Mouse (Mus musculus): ENCODE measurements around the gene B230217C12Rik. TPM values are rescaled to one million over a fixed set of nuclear protein-coding genes. Genes with fewer than 3 reads are reported as not detected.

The B230217C12Rik gene
- polyA plus RNA-seq, 1 experiment from 2014 or later = 0.28 TPM

- TF ChIP-seq CTCF (IDR thresholded peaks at IDR 0.05; ENCODE audit: low read depth) = no peak
- no peak for TF ChIP-seq EP300 (IDR thresholded peaks at IDR 0.05; ENCODE audit: low read depth)
- DNase-seq = peak; percentile 85
- Histone ChIP-seq H3K4me3 (ENCODE audit: low read depth, low read length) (peak overlapping the region; percentile 87), H3K27me3 (ENCODE audit: insufficient read depth, low read length) (no peaks in the 10 kb centered on the region), H3K9ac (replicated peaks) (peak overlapping the region; percentile 76), H3K36me3 (replicated peaks; ENCODE audit: insufficient read depth, low read length) (no peaks in the 10 kb centered on the region), H3K4me2 (ENCODE audit: low read depth, low read length) (peak overlapping the region; percentile 95), H3K4me1 (ENCODE audit: insufficient read depth) (peaks cover 23% of the 10 kb centered on the region), H3K9me3 (ENCODE audit: low read length) (no peaks in the 10 kb centered on the region), H3K27ac (ENCODE audit: low read depth) (peak overlapping the region; percentile 94)
- ATAC-seq = peak; percentile 71
- under 1% methylated on average over 62 of the region's 71 CpGs for WGBS (ENCODE audit: insufficient replicate concordance)
These were observed 41.2 kb upstream of the B230217C12Rik start for GRCm38 (mm10) chr11:97799146-97799993.

GRCm38 (mm10) chr11:97799994-97800690, 40.4 kb upstream of the B230217C12Rik start:
- H3K27ac ChIP-seq (ENCODE audit: low read depth) = peak overlapping the region; percentile 94
- peak overlapping the region; percentile 76 for H3K9ac ChIP-seq (replicated peaks)
- peak overlapping the region; percentile 87 for H3K4me3 ChIP-seq (ENCODE audit: low read depth, low read length)
- peak; percentile 54 for ATAC-seq
- H3K9me3 ChIP-seq (ENCODE audit: low read length) = no peaks in the 10 kb centered on the region
- H3K4me2 ChIP-seq (ENCODE audit: low read depth, low read length) = peak overlapping the region; percentile 95
- peak; percentile 79 for DNase-seq
- H3K27me3 ChIP-seq (ENCODE audit: insufficient read depth, low read length) = no peaks in the 10 kb centered on the region
- TF ChIP-seq CTCF (IDR thresholded peaks at IDR 0.05; ENCODE audit: low read depth) (no peak), EP300 (IDR thresholded peaks at IDR 0.05; ENCODE audit: low read depth) (no peak; the same call in 1 of the 2 replicates)
- peaks cover 31% of the 10 kb centered on the region for H3K4me1 ChIP-seq (ENCODE audit: insufficient read depth)
- no peaks in the 10 kb centered on the region for H3K36me3 ChIP-seq (replicated peaks; ENCODE audit: insufficient read depth, low read length)
- 5% methylated on average over 29 of the region's 43 CpGs for WGBS (ENCODE audit: insufficient replicate concordance)

GRCm38 (mm10) chr11:97800691-97801408, 39.7 kb upstream of the B230217C12Rik start:
- Histone ChIP-seq H3K27ac (ENCODE audit: low read depth) (peak overlapping the region; percentile 94), H3K9me3 (ENCODE audit: low read length) (no peaks in the 10 kb centered on the region), H3K36me3 (replicated peaks; ENCODE audit: insufficient read depth, low read length) (no peaks in the 10 kb centered on the region), H3K4me3 (ENCODE audit: low read depth, low read length) (peak overlapping the region; percentile 87), H3K4me1 (ENCODE audit: insufficient read depth) (peaks cover 38% of the 10 kb centered on the region), H3K9ac (replicated peaks) (peak overlapping the region; percentile 76), H3K27me3 (ENCODE audit: insufficient read depth, low read length) (no peaks in the 10 kb centered on the region), H3K4me2 (ENCODE audit: low read depth, low read length) (peak overlapping the region; percentile 95)
- WGBS (ENCODE audit: insufficient replicate concordance) = 7% methylated on average over 17 of the region's 17 CpGs
- ATAC-seq (no peak), DNase-seq (peak; percentile 32)
- TF ChIP-seq EP300 (IDR thresholded peaks at IDR 0.05; ENCODE audit: low read depth) (no peak), CTCF (IDR thresholded peaks at IDR 0.05; ENCODE audit: low read depth) (no peak)

- Histone ChIP-seq H3K27ac (ENCODE audit: low read depth) (peak overlapping the region; percentile 94), H3K4me1 (ENCODE audit: insufficient read depth) (peaks cover 45% of the 10 kb centered on the region), H3K36me3 (replicated peaks; ENCODE audit: insufficient read depth, low read length) (no peaks in the 10 kb centered on the region), H3K4me3 (ENCODE audit: low read depth, low read length) (peak overlapping the region; percentile 87), H3K9me3 (ENCODE audit: low read length) (no peaks in the 10 kb centered on the region), H3K9ac (replicated peaks) (0 out of 2 replicates have a peak overlapping the region, but pooled peaks have one; percentile 76), H3K27me3 (ENCODE audit: insufficient read depth, low read length) (no peaks in the 10 kb centered on the region), H3K4me2 (ENCODE audit: low read depth, low read length) (peak overlapping the region; percentile 95)
- TF ChIP-seq CTCF (IDR thresholded peaks at IDR 0.05; ENCODE audit: low read depth) = peak; percentile 58
- TF ChIP-seq EP300 (IDR thresholded peaks at IDR 0.05; ENCODE audit: low read depth) = no peak
- DNase-seq (peak; percentile 66), ATAC-seq (peak; percentile 12; the same call in 1 of the 2 replicates)
- 33% methylated on average over 8 of the region's 8 CpGs for WGBS (ENCODE audit: insufficient replicate concordance)
These were observed 39.0 kb upstream of the B230217C12Rik start for GRCm38 (mm10) chr11:97801409-97802193.

- peaks cover 45% of the 10 kb centered on the region for H3K4me1 ChIP-seq (ENCODE audit: insufficient read depth)
These were observed 38.4 kb upstream of the B230217C12Rik start for GRCm38 (mm10) chr11:97802194-97802470.

More at GRCm38 (mm10) chr11:97802194-97802470, 38.4 kb upstream of the B230217C12Rik start:
- Histone ChIP-seq H3K4me2 (ENCODE audit: low read depth, low read length) (peak overlapping the region; percentile 95), H3K27ac (ENCODE audit: low read depth) (peak overlapping the region; percentile 94), H3K27me3 (ENCODE audit: insufficient read depth, low read length) (no peaks in the 10 kb centered on the region), H3K9ac (replicated peaks) (0 out of 2 replicates have a peak overlapping the region, but pooled peaks have one; percentile 0), H3K9me3 (ENCODE audit: low read length) (no peaks in the 10 kb centered on the region), H3K4me3 (ENCODE audit: low read depth, low read length) (no peak overlapping the region), H3K36me3 (replicated peaks; ENCODE audit: insufficient read depth, low read length) (peaks cover 4% of the 10 kb centered on the region; the same call in 1 of the 2 replicates)
- DNase-seq = no peak
- 15% methylated on average over 1 of the region's 1 CpGs for WGBS (ENCODE audit: insufficient replicate concordance)
- no peak for TF ChIP-seq CTCF (IDR thresholded peaks at IDR 0.05; ENCODE audit: low read depth)
- TF ChIP-seq EP300 (IDR thresholded peaks at IDR 0.05; ENCODE audit: low read depth) = no peak
- peak; percentile 3; the same call in 1 of the 2 replicates for ATAC-seq

Data from liver, postnatal 0 days (tissue).